Mouse (Mus musculus): ENCODE results near the gene Dydc2. TPM values are rescaled to one million over a fixed set of nuclear protein-coding genes. Genes with fewer than 3 reads are reported as not detected.

The Dydc2 gene
- polyA plus RNA-seq, 1 experiment from 2014 or later = 0.17 TPM

- no peak for DNase-seq (ENCODE audit: low spot score)
Observed at GRCm38 (mm10) chr14:41001576-41001975, 67.4 kb downstream of the Dydc2 start.

DNA sequence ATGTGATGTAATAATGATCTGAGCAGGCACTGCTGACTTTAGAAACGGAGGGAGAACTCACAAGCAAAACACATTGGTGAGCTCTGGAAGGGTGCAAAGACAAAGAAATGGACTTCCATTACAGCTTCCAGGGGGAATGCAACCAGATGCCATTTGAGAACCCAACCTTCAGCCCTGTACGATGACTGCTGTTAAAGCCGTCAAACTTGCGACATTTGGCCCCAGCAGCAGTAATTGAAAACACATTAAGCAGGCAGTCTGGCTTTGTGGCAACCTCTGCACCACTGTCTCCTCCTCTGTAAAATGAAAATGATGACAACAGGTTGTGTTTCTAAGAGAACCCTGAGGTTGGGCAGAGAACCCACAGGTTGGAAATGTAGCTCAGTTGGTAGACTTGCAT, 68.2 kb downstream of the Dydc2 start:
- DNase-seq (ENCODE audit: low spot score) = no peak

DNA sequence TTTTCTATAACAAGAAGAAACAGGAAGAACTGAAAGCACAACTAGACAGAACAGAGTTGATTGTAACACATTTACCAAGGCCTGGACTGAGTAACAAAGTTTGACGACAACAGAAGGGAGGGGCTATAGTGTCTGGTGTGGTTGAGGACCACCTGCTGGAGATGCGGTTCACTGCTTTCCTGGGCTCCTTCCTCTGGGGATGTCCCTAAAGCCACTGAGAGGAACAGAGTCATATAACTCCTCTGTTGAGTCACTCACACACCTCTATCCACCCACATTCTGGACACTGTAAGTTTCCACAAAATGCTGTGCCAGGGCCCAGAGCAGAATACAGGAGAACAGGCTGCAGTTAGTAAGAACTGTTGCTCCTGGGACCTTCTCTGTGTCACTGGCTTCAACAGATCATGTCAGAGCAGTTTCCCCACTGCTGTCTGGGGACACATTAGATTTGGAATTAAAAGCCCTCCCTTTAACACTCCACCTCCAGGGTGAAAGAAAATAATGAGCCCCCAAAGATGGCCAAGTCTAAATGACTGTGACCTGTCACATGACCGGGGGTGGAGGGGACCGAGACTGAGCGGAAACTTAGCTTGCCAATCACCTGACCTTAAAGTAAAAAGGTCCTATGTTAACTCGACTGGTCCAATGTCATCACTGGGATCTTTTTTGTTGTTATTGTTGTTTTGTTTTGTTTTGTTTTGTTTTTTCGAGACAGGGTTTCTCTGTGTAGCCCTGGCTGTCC, 68.9 kb downstream of the Dydc2 start:
- peak; percentile 40 for DNase-seq (ENCODE audit: low spot score)

Other genes with a start within 250 kb of the Dydc2 start
- 21.4 and 22.4 TPM in 2 replicates for gene Sh2d4b, start 175.9 kb downstream of the Dydc2 start, polyA plus RNA-seq (2015; fragmentation: Nextera tagmentation; extraction: Ambion mirVana)
- 58.5 and 65.0 TPM in 2 replicates for gene Tspan14, start 102.4 kb downstream of the Dydc2 start, polyA plus RNA-seq (2015; fragmentation: Nextera tagmentation; extraction: Ambion mirVana)
- 6.6 and 9.3 TPM in 2 replicates for gene Fam213a, start 55.4 kb downstream of the Dydc2 start, polyA plus RNA-seq (2015; fragmentation: Nextera tagmentation; extraction: Ambion mirVana)
- gene Dydc1, start 3.7 kb upstream of the Dydc2 start, polyA plus RNA-seq (2015; fragmentation: Nextera tagmentation; extraction: Ambion mirVana) = not detected in 2 replicates
- 0.42 and 0.47 TPM in 2 replicates for gene Mat1a, start 35.8 kb upstream of the Dydc2 start, polyA plus RNA-seq (2015; fragmentation: Nextera tagmentation; extraction: Ambion mirVana)
- gene Sftpa1, start 62.6 kb upstream of the Dydc2 start, polyA plus RNA-seq (2015; fragmentation: Nextera tagmentation; extraction: Ambion mirVana) = 0.65 and 0.95 TPM in 2 replicates
- not detected in 2 replicates for gene Mbl1, start 82.2 kb upstream of the Dydc2 start, polyA plus RNA-seq (2015; fragmentation: Nextera tagmentation; extraction: Ambion mirVana)
- 1.4 TPM in 2 replicates for gene Sftpd, start 115.9 kb upstream of the Dydc2 start, polyA plus RNA-seq (2015; fragmentation: Nextera tagmentation; extraction: Ambion mirVana)
- not detected in 2 replicates for gene Gm2832, start 209.6 kb upstream of the Dydc2 start, polyA plus RNA-seq (2015; fragmentation: Nextera tagmentation; extraction: Ambion mirVana)

Measured in thymus, postnatal 0 days (tissue).